Mouse (Mus musculus) frontal cortex, postnatal 10 days (tissue): Measurements from ENCODE around the gene Tti1.

ENCODE experiments used
- DNase-seq, 2 experiments: peaks; one replicate each; pipeline ENCODE4 v3.0.0; 2022; ENCODE audit warnings: low spot score in 2 of 2, mixed read lengths in 1 of 2

Tti1 gene

GRCm38 (mm10) chr2:157974604-157975501 is 53.4 kb downstream of the Tti1 start:
- no peak for DNase-seq

GRCm38 (mm10) chr2:157970669-157971068 is 57.6 kb downstream of the Tti1 start:
- DNase-seq: no peak

- no peak for DNase-seq
These were observed 58.1 kb downstream of the Tti1 start for GRCm38 (mm10) chr2:157970124-157970523.

- no peak for DNase-seq
These were observed 60.4 kb downstream of the Tti1 start for GRCm38 (mm10) chr2:157967856-157968255.

- DNase-seq: no peak
These were observed 70.5 kb downstream of the Tti1 start for GRCm38 (mm10) chr2:157957707-157958108.

DNA sequence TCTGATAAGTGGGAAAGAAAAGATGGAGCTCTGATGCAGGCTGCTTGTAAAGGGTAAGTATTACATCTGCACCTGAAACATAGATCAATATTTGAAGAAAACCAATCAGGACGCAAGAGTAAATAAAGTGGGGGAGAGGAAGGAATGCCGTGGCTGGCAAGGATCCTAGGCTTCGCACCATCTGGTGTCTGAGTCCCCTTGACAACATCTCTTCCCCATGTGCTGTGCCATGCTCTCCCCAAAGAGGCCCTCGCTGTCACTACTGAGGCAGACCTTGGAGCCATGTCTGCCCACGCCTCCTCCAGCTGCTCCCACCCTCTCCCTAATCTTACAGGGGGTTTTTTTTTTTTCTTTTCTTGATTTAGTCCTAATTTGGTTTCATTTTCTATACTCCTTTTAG is 74.3 kb downstream of the Tti1 start:
- no peak for DNase-seq

DNA sequence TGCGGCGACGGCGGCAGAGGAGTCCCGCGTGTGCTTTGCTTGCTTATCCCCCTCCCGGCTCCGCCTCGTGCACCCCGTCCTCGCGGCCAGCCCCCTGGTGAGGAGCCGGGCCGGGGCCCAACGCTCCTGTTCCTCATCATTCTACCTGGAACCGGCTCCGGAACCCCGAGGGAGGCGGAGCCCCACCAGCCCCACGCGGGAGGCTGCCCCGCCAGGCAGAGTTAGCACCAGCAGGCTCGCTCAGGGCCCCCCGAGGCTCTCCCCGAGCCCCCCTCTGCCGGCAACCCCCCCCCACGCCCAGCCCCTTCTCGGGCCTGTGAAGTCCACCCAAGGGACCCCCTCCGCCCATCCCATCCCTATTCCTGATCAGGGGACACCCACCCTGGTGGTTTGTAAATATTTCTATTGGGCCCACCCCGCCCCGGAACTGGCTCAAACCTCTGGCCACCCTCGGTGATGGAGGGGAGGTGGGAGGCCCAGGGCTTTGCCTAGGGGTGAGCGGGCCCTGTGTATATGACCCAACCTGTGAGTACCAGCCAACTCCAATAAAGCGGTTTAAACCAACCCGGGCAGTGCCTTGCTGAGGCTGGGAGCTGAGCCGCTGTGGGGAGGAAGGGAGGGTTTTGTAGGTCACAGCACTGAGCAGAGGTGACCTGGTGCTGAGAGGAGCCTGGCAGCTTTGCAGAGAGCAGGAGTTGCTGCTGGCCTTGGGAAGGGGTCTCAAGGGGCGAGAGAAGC is 83.9 kb downstream of the Tti1 start:
- no peak for DNase-seq

DNA sequence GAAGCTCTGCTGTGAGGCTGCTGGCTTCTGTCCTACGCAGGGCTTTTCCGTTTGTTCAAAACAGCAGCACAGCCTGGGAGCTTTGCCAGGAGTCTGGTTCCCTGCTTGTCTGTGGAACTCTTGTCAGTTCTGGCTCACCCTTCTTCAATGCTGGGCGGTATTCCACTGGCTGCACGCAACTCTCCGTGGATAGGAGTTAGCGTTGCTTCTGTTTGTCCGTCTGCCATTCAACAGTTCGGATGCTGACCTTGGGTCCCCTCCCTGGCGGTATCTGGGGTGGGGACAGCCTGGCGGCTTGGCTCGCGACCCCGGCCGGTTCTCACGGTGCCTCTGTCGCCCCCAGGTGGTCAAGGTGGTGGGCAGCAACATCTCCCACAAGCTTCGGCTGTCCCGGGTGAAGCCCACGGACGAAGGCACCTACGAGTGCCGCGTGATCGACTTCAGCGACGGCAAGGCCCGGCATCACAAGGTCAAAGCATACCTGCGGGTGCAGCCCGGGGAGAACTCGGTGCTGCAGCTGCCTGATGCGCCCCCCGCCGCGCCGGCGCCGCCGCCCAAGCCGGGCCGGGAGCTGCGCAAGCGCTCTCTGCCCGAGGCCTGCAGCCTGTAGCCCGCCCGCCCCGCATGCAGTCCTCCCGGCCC is 84.6 kb downstream of the Tti1 start:
- peak; percentile 71 to 79 for DNase-seq

GRCm38 (mm10) chr2:157940586-157941185 is 87.5 kb downstream of the Tti1 start:
- DNase-seq: no peak

DNA sequence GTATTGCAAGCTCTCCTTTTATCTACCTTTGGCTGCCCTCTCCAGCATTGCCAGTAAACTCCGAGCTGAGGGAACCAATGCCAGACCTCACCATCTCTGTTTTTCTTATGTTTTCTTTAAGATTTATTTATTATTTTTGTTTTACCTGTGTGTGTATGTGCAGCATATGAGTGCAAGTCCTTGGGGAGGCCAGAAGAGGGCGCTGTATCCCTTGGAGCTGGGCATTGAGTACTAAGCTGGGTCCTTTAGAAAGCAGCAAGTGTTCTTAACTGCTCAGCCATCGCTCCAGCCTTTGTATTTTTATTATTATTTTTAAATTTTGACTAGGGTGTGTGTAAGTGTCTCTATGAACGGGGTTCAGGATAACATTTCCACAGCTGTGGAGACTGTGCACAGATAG is 91.6 kb downstream of the Tti1 start:
- DNase-seq: no peak

DNA sequence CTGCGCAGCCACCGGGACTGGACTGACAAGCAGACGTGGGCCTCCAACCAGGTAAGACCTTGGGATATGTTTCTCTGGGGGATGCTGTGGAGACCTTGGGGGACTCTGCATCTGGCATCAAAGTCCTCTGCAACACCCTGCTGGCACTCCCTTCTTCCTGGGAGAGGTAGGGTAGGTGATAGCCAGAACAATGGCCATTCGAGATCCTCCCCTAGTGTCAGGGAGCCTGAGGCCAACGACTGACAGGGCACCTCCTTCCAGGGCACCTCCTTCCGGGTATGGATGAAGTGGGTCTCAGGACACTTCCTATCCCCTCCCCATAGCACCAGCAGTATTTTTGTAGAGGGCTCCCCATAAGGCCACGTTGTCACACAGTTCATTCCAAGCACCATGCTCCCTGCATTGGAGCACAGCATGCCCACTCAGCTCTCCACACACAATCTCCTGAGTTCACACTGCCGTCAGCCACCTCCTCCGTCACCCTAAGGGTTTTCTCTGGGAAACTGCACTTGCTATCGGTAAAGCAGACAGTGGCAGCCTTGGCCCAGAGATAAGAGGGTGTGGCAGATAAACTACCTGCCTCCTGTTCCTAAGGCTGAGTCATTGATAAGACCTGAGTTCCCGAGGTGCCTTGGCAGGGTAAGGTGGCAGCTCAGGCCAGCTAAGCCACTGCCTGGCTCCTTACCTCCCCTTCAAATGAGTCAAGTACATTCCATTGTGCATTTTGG is 92.6 kb downstream of the Tti1 start:
- DNase-seq: no peak

DNA sequence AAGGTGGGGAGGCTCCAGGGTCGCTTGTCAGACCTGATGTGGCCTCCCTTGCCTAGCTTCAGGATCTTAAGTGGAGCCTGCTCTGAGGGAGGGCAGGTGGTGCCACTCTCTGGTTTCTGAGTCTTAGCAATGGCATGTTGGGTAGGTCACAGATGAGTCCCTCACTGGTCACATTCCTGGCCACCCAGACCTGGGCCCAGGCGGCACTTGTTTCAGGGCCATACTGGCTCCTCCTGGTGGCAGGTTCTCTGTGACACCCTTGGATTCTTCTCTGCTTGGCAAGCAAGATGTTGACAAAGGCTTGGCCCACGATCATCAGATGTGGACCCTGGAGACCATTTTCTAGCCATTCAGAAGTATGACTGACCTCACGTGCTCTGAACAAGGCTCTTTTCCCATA is 95.6 kb downstream of the Tti1 start:
- no peak for DNase-seq
